Comparison of ENCODE assay signal across 13 mouse cellular contexts in genomic region chr4:136124581-136124980, GRCm38 (mm10).
"Had no signal": no experiment of that assay in that cellular context is flagged by ENCODE, and none has a peak within 500 bp of the region (broad histone marks: within the 10 kb centered on the region; RNA-seq: fewer than 3 reads in every experiment).

No protein-coding gene starts in this region.

- H3K27me3 ChIP-seq: midbrain, embryonic 15.5 days; neural tube, embryonic 12.5 days; stomach, embryonic 15.5 days had no signal

- H3K36me3 ChIP-seq: limb, embryonic 10.5 days; liver, embryonic 15.5 days; midbrain, embryonic 15.5 days; neural tube, embryonic 12.5 days; stomach, embryonic 15.5 days had no signal

- H3K4me3 ChIP-seq: limb, embryonic 10.5 days; liver, embryonic 15.5 days; midbrain, embryonic 15.5 days; neural tube, embryonic 12.5 days; stomach, embryonic 15.5 days had no signal

- DNase-seq: kidney, adult 9 months; kidney, postnatal 36 days; lung, adult 2 months; lung, postnatal 36 days; retina, postnatal 1 day; thymus, adult 2 months; thymus, postnatal 25 days had no signal

- H3K27ac ChIP-seq: limb, embryonic 10.5 days; liver, embryonic 15.5 days; midbrain, embryonic 15.5 days; neural tube, embryonic 12.5 days; stomach, embryonic 15.5 days had no signal

- ATAC-seq: lung, postnatal 0 days; midbrain, embryonic 15.5 days had no signal

- H3K9me3 ChIP-seq: limb, embryonic 10.5 days; liver, embryonic 15.5 days; midbrain, embryonic 15.5 days; neural tube, embryonic 12.5 days; stomach, embryonic 15.5 days had no signal

- H3K4me1 ChIP-seq: midbrain, embryonic 15.5 days had no signal
